Mouse (Mus musculus) ES-E14 (cell line): ENCODE measurements around the gene Echdc3. TPM values are rescaled to one million over a fixed set of nuclear protein-coding genes. Genes with fewer than 3 reads are reported as not detected.

ENCODE experiments used
- DNase-seq: peaks from one replicate; pipeline ENCODE4 v3.0.0-alpha.2; 2013; ENCODE audit warnings: low read depth, low spot score
- H3K27ac ChIP-seq: 2 replicates; pipeline ENCODE4 v1.5.1; 2012; ENCODE audit warnings: low read depth, mild to moderate bottlenecking, low read length, moderate library complexity, mixed read lengths; ENCODE audit not compliant: poor library complexity, insufficient read depth, severe bottlenecking
- H3K36me3 ChIP-seq: 2 replicates; pipeline ENCODE4 v1.6.1; 2012; ENCODE audit warnings: mild to moderate bottlenecking, low read length, moderate library complexity, mixed read lengths; ENCODE audit not compliant: control insufficient read depth, poor library complexity, insufficient read depth, severe bottlenecking
- H3K4me1 ChIP-seq, 2 experiments: fragments of 150-350 bp in 1 of 2; sonication (generic) in 1 of 2; 2 replicates each; pipeline ENCODE4 v1.6.1; 2012; ENCODE audit warnings: low read length in 2 of 2, mild to moderate bottlenecking in 1 of 2, mixed read lengths in 1 of 2; ENCODE audit not compliant: control insufficient read depth in 2 of 2, insufficient read depth in 2 of 2, poor library complexity in 1 of 2
- H3K4me3 ChIP-seq, 2 experiments: fragments of 150-350 bp in 1 of 2; sonication (generic) in 1 of 2; 2 replicates each; pipeline ENCODE4 v1.5.1; 2012; ENCODE audit warnings: low read length in 2 of 2, low read depth in 1 of 2, mild to moderate bottlenecking in 1 of 2, mixed read lengths in 1 of 2; ENCODE audit not compliant: insufficient read depth in 1 of 2, poor library complexity in 1 of 2, severe bottlenecking in 1 of 2
- H3K9ac ChIP-seq: 2 replicates; pipeline ENCODE4 v1.6.1; 2012; ENCODE audit warnings: low read depth, mild to moderate bottlenecking, low read length, mixed read lengths; ENCODE audit not compliant: poor library complexity, insufficient read depth, severe bottlenecking
- H3K9me3 ChIP-seq: fragments of 150-350 bp; sonication (generic); 2 replicates; pipeline ENCODE4 v1.6.1; 2012; ENCODE audit warnings: low read depth, mild to moderate bottlenecking, low read length; ENCODE audit not compliant: control insufficient read depth, insufficient read depth
- CHD2 ChIP-seq: IDR thresholded peaks from 2 replicates; pipeline ENCODE4 v1.6.1; 2014; ENCODE audit warnings: mild to moderate bottlenecking, low read depth, low read length, inconsistent platforms
- HCFC1 ChIP-seq: IDR thresholded peaks from 2 replicates; pipeline ENCODE4 v1.6.1; 2012; ENCODE audit warnings: low read length, inconsistent platforms, borderline replicate concordance; ENCODE audit not compliant: insufficient read depth
- MAFK ChIP-seq: IDR thresholded peaks from 2 replicates; pipeline ENCODE4 v1.6.1; 2014; ENCODE audit warnings: mild to moderate bottlenecking, low read depth, low read length, inconsistent platforms; ENCODE audit not compliant: insufficient read depth
- ZC3H11A ChIP-seq: IDR thresholded peaks from 2 replicates; pipeline ENCODE4 v1.6.1; 2012; ENCODE audit warnings: low read depth, mild to moderate bottlenecking, inconsistent platforms, low read length, borderline replicate concordance
- ZNF384 ChIP-seq: IDR thresholded peaks from 2 replicates; pipeline ENCODE4 v1.6.1; 2012; ENCODE audit warnings: low read depth, low read length, inconsistent platforms
- in situ Hi-C, 2 experiments: fragments of 600-800 bp; cut with MboI; formaldehyde crosslinking; loops; one replicate each; pipeline ENCODE4 v1.15.1; 2025; ENCODE audit warnings: low sequenced_read_pairs in 2 of 2, inconsistent platforms in 1 of 2; ENCODE audit not compliant: unreplicated experiment in 2 of 2
- total RNA-seq: library from RNA; depleted of rRNA; stranded (reverse); fragments of 300-350 nt; gene quantifications from 2 replicates; pipeline ENCODE4 v1.2.3, GENCODE M21; 2012

Gene Echdc3
- total RNA-seq, 1 experiment: 2.0 TPM

GRCm38 (mm10) chr2:6259182-6259581, 46.3 kb upstream of the Echdc3 start:
- H3K27ac ChIP-seq: no peak overlapping the region
- TF ChIP-seq ZC3H11A (no peak), MAFK (no peak), ZNF384 (no peak), HCFC1 (no peak), CHD2 (no peak)
- no peak for DNase-seq
- no peak overlapping the region for H3K4me3 ChIP-seq
- in situ Hi-C loops: no loop called here
- H3K4me1 ChIP-seq: peaks cover 0 to 3% of the 10 kb centered on the region in 2 experiments; a peak in 2 of 4 replicates
- no peaks in the 10 kb centered on the region for H3K36me3 ChIP-seq
- H3K9me3 ChIP-seq: no peaks in the 10 kb centered on the region
- H3K9ac ChIP-seq: no peak overlapping the region

GRCm38 (mm10) chr2:6258026-6258425, 45.2 kb upstream of the Echdc3 start:
- Histone ChIP-seq H3K9ac (no peak overlapping the region), H3K27ac (no peak overlapping the region)
- in situ Hi-C loops: no loop called here

GRCm38 (mm10) chr2:6257146-6257545, 44.3 kb upstream of the Echdc3 start:
- TF ChIP-seq MAFK: no peak
- no peak for TF ChIP-seq HCFC1
- TF ChIP-seq ZC3H11A: no peak
- no peak for TF ChIP-seq ZNF384
- TF ChIP-seq CHD2: no peak
- no peak overlapping the region for H3K9ac ChIP-seq
- no peak overlapping the region for H3K4me3 ChIP-seq
- no peaks in the 10 kb centered on the region for H3K9me3 ChIP-seq
- in situ Hi-C loops: no loop called here
- H3K36me3 ChIP-seq: no peaks in the 10 kb centered on the region
- no peak overlapping the region for H3K27ac ChIP-seq
- no peak for DNase-seq
- peaks cover 0 to 3% of the 10 kb centered on the region in 2 experiments; a peak in 2 of 4 replicates for H3K4me1 ChIP-seq

More at GRCm38 (mm10) chr2:6258026-6258425, 45.2 kb upstream of the Echdc3 start:
- DNase-seq: no peak
- no peaks in the 10 kb centered on the region for H3K36me3 ChIP-seq
- H3K9me3 ChIP-seq: no peaks in the 10 kb centered on the region
- no peak overlapping the region for H3K4me3 ChIP-seq
- no peak for TF ChIP-seq MAFK
- no peak for TF ChIP-seq CHD2
- TF ChIP-seq HCFC1: no peak
- no peak for TF ChIP-seq ZNF384
- TF ChIP-seq ZC3H11A: no peak
- peaks cover 0 to 3% of the 10 kb centered on the region in 2 experiments; a peak in 2 of 4 replicates for H3K4me1 ChIP-seq

- no peaks in the 10 kb centered on the region for H3K9me3 ChIP-seq
- H3K4me1 ChIP-seq: peaks cover 0 to 3% of the 10 kb centered on the region in 2 experiments; a peak in 3 of 4 replicates
- DNase-seq: no peak
- H3K27ac ChIP-seq: no peak overlapping the region
- TF ChIP-seq HCFC1 (no peak), CHD2 (no peak), ZC3H11A (no peak), MAFK (no peak), ZNF384 (no peak)
- H3K9ac ChIP-seq: no peak overlapping the region
- no peak overlapping the region for H3K4me3 ChIP-seq
- in situ Hi-C loops: no loop called here
- no peaks in the 10 kb centered on the region for H3K36me3 ChIP-seq
Observed at GRCm38 (mm10) chr2:6255989-6256841, 43.4 kb upstream of the Echdc3 start.
